Mouse (Mus musculus): ENCODE data around the gene Tnfrsf18.

GRCm38 (mm10) chr4:156034301-156034700 lies 8.3 kb downstream of the Tnfrsf18 start:
- TF ChIP-seq CTCF (IDR thresholded peaks at IDR 0.05; ENCODE audit: extremely low read depth, insufficient read depth, low read length), result no peak
- no peak for TF ChIP-seq POLR2A (IDR thresholded peaks at IDR 0.05; ENCODE audit: extremely low read depth, insufficient read depth, low read length)

Data from cortical plate, adult 2 months (tissue).